Mouse (Mus musculus) lung, postnatal 0 days (tissue): ENCODE data around the gene 4833439L19Rik.

Experiments
- CTCF ChIP-seq: IDR thresholded peaks from 2 replicates; pipeline ENCODE4 v1.5.1; 2016; ENCODE audit warnings: antibody characterized with exemption, mild to moderate bottlenecking
- EP300 ChIP-seq: IDR thresholded peaks from 2 replicates; pipeline ENCODE4 v1.6.1; 2016; ENCODE audit warnings: antibody characterized with exemption, mild to moderate bottlenecking, control low read depth

DNA sequence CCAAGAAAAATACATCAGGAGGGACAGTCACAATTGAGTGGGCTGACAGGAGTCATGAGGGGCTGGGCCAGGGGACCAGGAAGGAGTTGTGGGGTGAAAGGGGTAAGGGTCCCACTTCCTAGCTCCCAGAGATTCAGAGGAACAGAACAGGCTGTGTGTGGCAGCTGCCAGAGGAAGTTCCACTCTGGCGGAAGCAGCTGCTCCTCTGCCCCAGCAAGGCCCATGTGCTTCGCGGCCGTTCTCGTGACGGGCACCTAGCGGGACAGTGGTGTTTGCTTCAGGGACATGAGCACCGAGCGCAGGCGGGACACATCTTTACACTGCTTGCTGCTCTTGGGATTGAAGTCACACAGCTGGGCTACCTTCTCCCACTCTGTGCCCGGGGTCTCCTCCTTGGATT is 28.4 kb upstream of the 4833439L19Rik start:
- TF ChIP-seq CTCF (no peak), EP300 (no peak)
